Mouse (Mus musculus) kidney, embryonic 15.5 days (tissue): ENCODE measurements around the gene Kdm5c. TPM values are rescaled to one million over a fixed set of nuclear protein-coding genes. Genes with fewer than 3 reads are reported as not detected.

Experiments
- ATAC-seq: fragments of 200-750 bp; cut with Nextera tagmentation; replicated peaks from 2 replicates; pipeline ENCODE4 v1.8.0; 2017; ENCODE audit warnings: moderate TSS enrichment; ENCODE audit not compliant: low FRiP score
- H3K27ac ChIP-seq: fragments of 300-500 bp; sonication (generic); 2 replicates; pipeline ENCODE4 v1.5.1; 2015; ENCODE audit warnings: mild to moderate bottlenecking, inconsistent platforms
- H3K27me3 ChIP-seq: fragments of 300-500 bp; sonication (generic); 2 replicates; pipeline ENCODE4 v1.6.1; 2015; ENCODE audit warnings: inconsistent platforms
- H3K36me3 ChIP-seq: fragments of 300-500 bp; sonication (generic); 2 replicates; pipeline ENCODE4 v1.6.1; 2015; ENCODE audit warnings: inconsistent platforms
- H3K4me1 ChIP-seq: fragments of 300-500 bp; sonication (generic); 2 replicates; pipeline ENCODE4 v1.6.1; 2015; ENCODE audit warnings: inconsistent platforms
- H3K4me2 ChIP-seq: fragments of 300-500 bp; sonication (generic); 2 replicates; pipeline ENCODE4 v1.6.1; 2015; ENCODE audit warnings: moderate library complexity, mild to moderate bottlenecking, inconsistent platforms
- H3K4me3 ChIP-seq: fragments of 300-500 bp; sonication (generic); replicated peaks from 2 replicates; pipeline ENCODE4 v1.5.1; 2015; ENCODE audit warnings: mild to moderate bottlenecking, inconsistent platforms
- H3K9ac ChIP-seq: fragments of 300-500 bp; sonication (generic); 2 replicates; pipeline ENCODE4 v1.6.1; 2015; ENCODE audit warnings: mild to moderate bottlenecking, inconsistent platforms
- H3K9me3 ChIP-seq: fragments of 300-500 bp; sonication (generic); replicated peaks from 2 replicates; pipeline ENCODE4 v1.6.1; 2016; ENCODE audit warnings: inconsistent platforms
- WGBS: fragments of 180-500 bp; shearing (Covaris S2); methylation state at CpG from one replicate; pipeline ENCODE4 v1.1.7; 2015; ENCODE audit warnings: mixed read lengths; 5-methylcytosine and 5-hydroxymethylcytosine counted together
- polyA plus RNA-seq: library from polyadenylated mRNA; unstranded; fragments of >200 nt; fragmentation: Nextera tagmentation; extraction: Ambion mirVana; gene quantifications from 2 replicates; pipeline ENCODE4 v1.2.1, GENCODE M21; 2015

The Kdm5c gene
- polyA plus RNA-seq, 1 experiment from 2014 or later = 43.4 TPM

DNA sequence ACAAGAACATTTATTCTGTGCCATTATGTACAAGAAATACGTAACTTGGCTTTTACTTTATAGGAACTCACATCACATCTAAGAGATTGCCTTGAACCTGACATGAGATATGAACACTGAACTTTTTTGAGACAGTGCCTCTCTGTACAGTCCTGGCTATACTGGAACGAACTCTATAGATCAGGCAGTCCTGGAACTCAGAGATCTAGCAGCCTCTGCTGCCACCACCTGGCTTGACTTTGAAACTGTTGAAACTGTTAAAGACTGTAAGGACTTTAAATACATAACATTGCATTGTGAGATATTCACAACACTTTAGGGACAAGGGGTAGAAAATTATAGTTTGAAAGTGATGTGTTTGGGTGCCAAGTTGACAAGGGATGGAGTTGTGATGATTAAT, 75.1 kb downstream of the Kdm5c start:
- Histone ChIP-seq H3K9me3 (no peaks in the 10 kb centered on the region), H3K27me3 (peaks cover 23% of the 10 kb centered on the region), H3K36me3 (no peaks in the 10 kb centered on the region), H3K27ac (no peak overlapping the region), H3K9ac (no peak overlapping the region), H3K4me2 (no peak overlapping the region), H3K4me1 (no peaks in the 10 kb centered on the region), H3K4me3 (no peak overlapping the region)
- ATAC-seq = peak; percentile 66; the same call in 1 of the 2 replicates
- 60% methylated on average over 2 of the region's 2 CpGs for whole genome bisulfite sequencing

DNA sequence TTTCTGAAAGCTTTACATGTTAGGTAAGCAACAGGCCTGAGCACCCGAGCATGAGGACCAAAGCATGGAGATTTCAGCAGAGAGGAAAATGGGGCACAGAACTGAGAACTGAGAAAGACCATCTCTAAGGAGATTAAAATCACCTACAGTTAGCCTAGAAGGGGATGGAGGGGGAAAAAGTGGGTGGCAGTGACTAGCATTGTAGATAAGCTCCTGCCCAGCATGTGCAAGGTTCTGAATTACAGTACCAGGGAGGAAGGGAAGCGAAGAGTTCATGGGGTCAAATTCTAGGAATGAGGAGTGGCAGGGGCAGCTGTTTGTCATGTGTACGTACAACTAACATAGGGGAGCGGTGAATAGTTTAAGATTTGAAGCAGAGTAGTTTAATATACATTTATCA, 87.7 kb downstream of the Kdm5c start:
- Histone ChIP-seq H3K36me3 (peaks cover 8% of the 10 kb centered on the region; the same call in 1 of the 2 replicates), H3K9ac (no peak overlapping the region), H3K9me3 (no peaks in the 10 kb centered on the region), H3K27me3 (peaks cover 21% of the 10 kb centered on the region; the same call in 1 of the 2 replicates), H3K4me1 (no peaks in the 10 kb centered on the region), H3K4me3 (no peak overlapping the region), H3K27ac (no peak overlapping the region), H3K4me2 (no peak overlapping the region)
- WGBS = 73% methylated on average over 4 of the region's 4 CpGs
- no peak for ATAC-seq

DNA sequence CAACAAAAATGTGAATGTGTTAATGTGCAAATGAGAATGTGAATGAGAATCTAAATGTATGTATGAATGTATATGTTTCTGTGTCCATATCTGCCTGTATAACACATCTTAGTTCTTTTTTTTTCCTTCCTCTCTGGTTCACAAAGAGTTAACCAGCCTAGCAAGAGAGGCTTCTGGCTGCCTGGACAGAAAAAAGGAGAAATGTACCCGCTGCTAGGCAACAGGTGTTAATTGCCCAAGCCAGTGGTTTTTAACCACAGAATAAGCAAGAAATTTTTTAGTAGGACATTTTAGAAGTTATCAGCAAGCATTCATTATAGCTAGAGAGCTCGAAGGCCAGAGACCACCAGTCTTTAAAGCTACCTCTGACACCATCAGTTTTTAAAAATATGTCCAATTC, 90.0 kb downstream of the Kdm5c start:
- no peaks in the 10 kb centered on the region for H3K4me1 ChIP-seq
- H3K27me3 ChIP-seq = peaks cover 38% of the 10 kb centered on the region
- 33% methylated on average over 2 of the region's 2 CpGs for WGBS
- no peak for ATAC-seq
- H3K9me3 ChIP-seq = no peaks in the 10 kb centered on the region
- H3K4me2 ChIP-seq = no peak overlapping the region
- peaks cover 8% of the 10 kb centered on the region; the same call in 1 of the 2 replicates for H3K36me3 ChIP-seq
- no peak overlapping the region for H3K27ac ChIP-seq
- no peak overlapping the region for H3K9ac ChIP-seq
- H3K4me3 ChIP-seq = no peak overlapping the region

GRCm38 (mm10) chrX:152323584-152323983, 90.8 kb downstream of the Kdm5c start:
- Histone ChIP-seq H3K4me1 (no peaks in the 10 kb centered on the region), H3K27ac (no peak overlapping the region), H3K9me3 (no peaks in the 10 kb centered on the region), H3K36me3 (peaks cover 8% of the 10 kb centered on the region; the same call in 1 of the 2 replicates), H3K4me2 (no peak overlapping the region), H3K9ac (no peak overlapping the region), H3K4me3 (no peak overlapping the region), H3K27me3 (peaks cover 45% of the 10 kb centered on the region)
- WGBS = 95% methylated on average over 1 of the region's 1 CpGs
- no peak for ATAC-seq

Other genes starting within 250 kb of the Kdm5c start
- 226 and 242 TPM in 2 replicates for gene Hsd17b10, start 231.2 kb upstream of the Kdm5c start, polyA plus RNA-seq
- 3.1 and 3.5 TPM in 2 replicates for gene Ribc1, start 216.7 kb upstream of the Kdm5c start, polyA plus RNA-seq
- 117 and 118 TPM in 2 replicates for gene Smc1a, start 216.6 kb upstream of the Kdm5c start, polyA plus RNA-seq
- gene Iqsec2, start 88.8 kb upstream of the Kdm5c start, polyA plus RNA-seq = 3.9 and 5.0 TPM in 2 replicates
- 16.8 and 17.8 TPM in 2 replicates for gene Kantr, start 94.5 kb downstream of the Kdm5c start, polyA plus RNA-seq
- 30.3 and 35.4 TPM in 2 replicates for gene Tspyl2, start 109.4 kb downstream of the Kdm5c start, polyA plus RNA-seq
- 3.8 and 4.2 TPM in 2 replicates for gene Gpr173, start 135.7 kb downstream of the Kdm5c start, polyA plus RNA-seq